Mouse (Mus musculus) hindbrain, embryonic 10.5 days (tissue): ENCODE results near the gene Gm11555. TPM values are rescaled to one million over a fixed set of nuclear protein-coding genes. Genes with fewer than 3 reads are reported as not detected.
"Not testable (repeated sequence)": the region's sequence is repeated elsewhere in the genome, so short reads cannot be mapped to it uniquely, and the experiment has no call there.

Experiments used
- DNase-seq: peaks from one replicate; pipeline ENCODE4 v3.0.0-alpha.2; 2017; ENCODE audit warnings: low spot score
- H3K27ac ChIP-seq: fragments of 300-500 bp; sonication (generic); 2 replicates; pipeline ENCODE4 v1.5.1; 2016; ENCODE audit warnings: mild to moderate bottlenecking, moderate library complexity
- H3K27me3 ChIP-seq: fragments of 300-500 bp; sonication (generic); 2 replicates; pipeline ENCODE4 v1.6.1; 2016; ENCODE audit warnings: mild to moderate bottlenecking; ENCODE audit not compliant: poor library complexity, insufficient read depth, severe bottlenecking
- H3K36me3 ChIP-seq: fragments of 300-500 bp; sonication (generic); 2 replicates; pipeline ENCODE4 v1.6.1; 2016; ENCODE audit warnings: mild to moderate bottlenecking, moderate library complexity
- H3K4me1 ChIP-seq: fragments of 300-500 bp; sonication (generic); replicated peaks from 2 replicates; pipeline ENCODE4 v1.6.1; 2016; ENCODE audit warnings: mild to moderate bottlenecking
- H3K4me3 ChIP-seq: fragments of 300-500 bp; sonication (generic); 2 replicates; pipeline ENCODE4 v1.5.1; 2016; ENCODE audit warnings: mild to moderate bottlenecking, moderate library complexity
- H3K9me3 ChIP-seq: fragments of 300-500 bp; sonication (generic); 2 replicates; pipeline ENCODE4 v1.6.1; 2016; ENCODE audit warnings: mild to moderate bottlenecking, moderate library complexity
- WGBS: fragments of 180-500 bp; shearing (Covaris S2); methylation state at CpG from one replicate; pipeline ENCODE4 v1.1.7; 2016; 5-methylcytosine and 5-hydroxymethylcytosine counted together
- polyA plus RNA-seq: library from polyadenylated mRNA; unstranded; fragments of >200 nt; fragmentation: Nextera tagmentation; extraction: Ambion mirVana; gene quantifications from 2 replicates; pipeline ENCODE4 v1.2.1, GENCODE M21; 2016

The Gm11555 gene
- not detected in 2 replicates for polyA plus RNA-seq

GRCm38 (mm10) chr11:99650136-99650535 lies at the start of gene Gm11555:
Gene Gm11555, minus strand, starts transcription at chr11:99650236.
- H3K36me3 ChIP-seq: no peaks in the 10 kb centered on the region
- 83% methylated on average over 2 of the region's 2 CpGs for WGBS
- H3K27me3 ChIP-seq: no peaks in the 10 kb centered on the region
- H3K27ac ChIP-seq: no peak within 1 kb of the TSS
- no peaks in the 10 kb centered on the region for H3K9me3 ChIP-seq
- H3K4me3 ChIP-seq: no peak within 1 kb of the TSS
- DNase-seq: no peak
- H3K4me1 ChIP-seq: no peaks in the 10 kb centered on the region

- no peaks in the 10 kb centered on the region for H3K36me3 ChIP-seq
- no peaks in the 10 kb centered on the region for H3K27me3 ChIP-seq
- no peak for DNase-seq
- H3K4me3 ChIP-seq: no peak within 1 kb of the TSS
- no peaks in the 10 kb centered on the region for H3K4me1 ChIP-seq
- no peaks in the 10 kb centered on the region for H3K9me3 ChIP-seq
- no peak within 1 kb of the TSS for H3K27ac ChIP-seq
- WGBS: 94% methylated on average over 1 of the region's 1 CpGs
These were observed 40.4 kb upstream of the Gm11555 start, which contains the start of gene Gm14190 for GRCm38 (mm10) chr11:99690463-99690862. Gene Gm14190, minus strand, starts transcription at chr11:99690740.

- H3K36me3 ChIP-seq, DNase-seq, H3K27ac ChIP-seq, H3K4me1 ChIP-seq, H3K27me3 ChIP-seq, H3K4me3 ChIP-seq, H3K9me3 ChIP-seq: not testable (repeated sequence)
- 66% methylated on average over 1 of the region's 1 CpGs for WGBS
These were observed 35.2 kb upstream of the Gm11555 start for GRCm38 (mm10) chr11:99685235-99685634.

GRCm38 (mm10) chr11:99683481-99683880 lies 33.4 kb upstream of the Gm11555 start:
- no peak for DNase-seq
- no peaks in the 10 kb centered on the region for H3K4me1 ChIP-seq
- H3K4me3 ChIP-seq: no peak overlapping the region
- H3K27ac ChIP-seq: no peak overlapping the region
- H3K9me3 ChIP-seq: no peaks in the 10 kb centered on the region
- 91% methylated on average over 2 of the region's 2 CpGs for WGBS
- no peaks in the 10 kb centered on the region for H3K27me3 ChIP-seq
- H3K36me3 ChIP-seq: no peaks in the 10 kb centered on the region

GRCm38 (mm10) chr11:99665860-99666259 lies 15.8 kb upstream of the Gm11555 start, which contains the start of gene Krtap4-6:
Gene Krtap4-6, minus strand, starts transcription at chr11:99665960.
- Histone ChIP-seq H3K27ac (no peak within 1 kb of the TSS), H3K9me3 (0 out of 2 replicates have a peak, but pooled peaks cover 2% of the 10 kb centered on the region), H3K27me3 (no peaks in the 10 kb centered on the region), H3K4me1 (no peaks in the 10 kb centered on the region), H3K36me3 (no peaks in the 10 kb centered on the region), H3K4me3 (no peak within 1 kb of the TSS)
- DNase-seq: no peak

- 89% methylated on average over 10 of the region's 10 CpGs for WGBS
- no peak overlapping the region for H3K4me3 ChIP-seq
- no peaks in the 10 kb centered on the region for H3K4me1 ChIP-seq
- H3K27ac ChIP-seq: no peak overlapping the region
- H3K27me3 ChIP-seq: no peaks in the 10 kb centered on the region
- DNase-seq: no peak
- H3K9me3 ChIP-seq: 0 out of 2 replicates have a peak, but pooled peaks cover 2% of the 10 kb centered on the region
- H3K36me3 ChIP-seq: no peaks in the 10 kb centered on the region
These were observed 12.8 kb upstream of the Gm11555 start for GRCm38 (mm10) chr11:99662802-99663201.

- no peak for DNase-seq
- Histone ChIP-seq H3K36me3 (no peaks in the 10 kb centered on the region), H3K4me1 (0 out of 2 replicates have a peak, but pooled peaks cover 3% of the 10 kb centered on the region), H3K27ac (no peak overlapping the region), H3K4me3 (no peak overlapping the region), H3K27me3 (no peaks in the 10 kb centered on the region), H3K9me3 (no peaks in the 10 kb centered on the region)
- 89% methylated on average over 4 of the region's 4 CpGs for WGBS
These were observed 9.2 kb upstream of the Gm11555 start for GRCm38 (mm10) chr11:99659256-99659655.

- not testable (repeated sequence) for H3K4me3 ChIP-seq, H3K27ac ChIP-seq, H3K4me1 ChIP-seq, H3K27me3 ChIP-seq, H3K9me3 ChIP-seq, DNase-seq, H3K36me3 ChIP-seq
- WGBS: 68% methylated on average over 10 of the region's 10 CpGs
These were observed 8.5 kb upstream of the Gm11555 start, which contains the start of gene Gm11563 for GRCm38 (mm10) chr11:99658467-99659010. Gene Gm11563, minus strand, starts transcription at chr11:99658960.

- WGBS: 47% methylated on average over 5 of the region's 5 CpGs
These were observed 7.0 kb upstream of the Gm11555 start for GRCm38 (mm10) chr11:99657051-99657450.

GRCm38 (mm10) chr11:99646444-99646843 lies 3.6 kb downstream of the Gm11555 start:
- Histone ChIP-seq H3K27ac (no peak overlapping the region), H3K27me3 (no peaks in the 10 kb centered on the region), H3K36me3 (no peaks in the 10 kb centered on the region), H3K4me1 (no peaks in the 10 kb centered on the region), H3K9me3 (no peaks in the 10 kb centered on the region), H3K4me3 (no peak overlapping the region)
- WGBS: 90% methylated on average over 15 of the region's 15 CpGs
- no peak for DNase-seq

More at GRCm38 (mm10) chr11:99657051-99657450, 7.0 kb upstream of the Gm11555 start:
- Histone ChIP-seq H3K4me1 (0 out of 2 replicates have a peak, but pooled peaks cover 3% of the 10 kb centered on the region), H3K9me3 (no peaks in the 10 kb centered on the region), H3K27me3 (no peaks in the 10 kb centered on the region), H3K36me3 (no peaks in the 10 kb centered on the region), H3K4me3 (no peak overlapping the region), H3K27ac (no peak overlapping the region)
- DNase-seq: no peak

GRCm38 (mm10) chr11:99644351-99644750 lies 5.7 kb downstream of the Gm11555 start:
- whole genome bisulfite sequencing: 83% methylated on average over 3 of the region's 3 CpGs
- Histone ChIP-seq H3K4me3 (no peak overlapping the region), H3K9me3 (no peaks in the 10 kb centered on the region), H3K4me1 (no peaks in the 10 kb centered on the region), H3K27me3 (no peaks in the 10 kb centered on the region), H3K36me3 (no peaks in the 10 kb centered on the region), H3K27ac (no peak overlapping the region)
- no peak for DNase-seq

GRCm38 (mm10) chr11:99643635-99644139 lies 6.3 kb downstream of the Gm11555 start, which contains the start of gene Krtap4-7:
Gene Krtap4-7, minus strand, starts transcription at chr11:99644089.
- WGBS: 81% methylated on average over 9 of the region's 9 CpGs
- not testable (repeated sequence) for H3K27me3 ChIP-seq, H3K36me3 ChIP-seq, H3K27ac ChIP-seq, H3K9me3 ChIP-seq, DNase-seq, H3K4me3 ChIP-seq, H3K4me1 ChIP-seq

- no peak for DNase-seq
- no peaks in the 10 kb centered on the region for H3K4me1 ChIP-seq
- H3K4me3 ChIP-seq: no peak overlapping the region
- H3K9me3 ChIP-seq: no peaks in the 10 kb centered on the region
- no peaks in the 10 kb centered on the region for H3K27me3 ChIP-seq
- no peaks in the 10 kb centered on the region for H3K36me3 ChIP-seq
- 48% methylated on average over 1 of the region's 1 CpGs for WGBS
- H3K27ac ChIP-seq: no peak overlapping the region
These were observed 9.1 kb downstream of the Gm11555 start for GRCm38 (mm10) chr11:99640926-99641325.
